Mouse (Mus musculus): ENCODE data around the gene Dnmt1. TPM values are rescaled to one million over a fixed set of nuclear protein-coding genes. Genes with fewer than 3 reads are reported as not detected.

Gene Dnmt1
- total RNA-seq, 2 experiments from 2014 or later: 12.4 to 12.7 TPM

DNA sequence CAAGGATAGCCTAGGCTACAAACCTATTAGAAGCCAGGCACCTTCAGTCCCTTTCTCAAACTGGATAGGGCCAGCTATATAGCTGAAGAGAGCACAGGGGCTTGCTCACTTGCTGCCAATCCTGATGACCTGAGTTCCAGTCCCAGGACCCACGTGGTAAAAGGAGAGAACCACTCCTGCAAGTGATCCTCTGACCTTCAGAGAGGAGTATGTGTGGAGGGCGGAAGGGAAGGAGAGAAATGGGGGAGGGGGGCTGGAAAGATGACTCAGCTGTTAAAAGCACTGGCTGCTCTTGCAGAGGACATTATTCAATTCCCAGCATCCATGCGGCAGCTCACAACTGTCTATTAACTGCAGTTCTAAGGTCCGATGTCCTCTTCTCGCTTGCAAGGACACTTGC lies 19.5 kb upstream of the Dnmt1 start:
- no peak for DNase-seq (ENCODE audit: low spot score)
- intact Hi-C loops (cut with DNase I): loop anchor here (2.0 kb wide), 1 partner anchor 26 kb away; no protein-coding TSS in a partner anchor

DNA sequence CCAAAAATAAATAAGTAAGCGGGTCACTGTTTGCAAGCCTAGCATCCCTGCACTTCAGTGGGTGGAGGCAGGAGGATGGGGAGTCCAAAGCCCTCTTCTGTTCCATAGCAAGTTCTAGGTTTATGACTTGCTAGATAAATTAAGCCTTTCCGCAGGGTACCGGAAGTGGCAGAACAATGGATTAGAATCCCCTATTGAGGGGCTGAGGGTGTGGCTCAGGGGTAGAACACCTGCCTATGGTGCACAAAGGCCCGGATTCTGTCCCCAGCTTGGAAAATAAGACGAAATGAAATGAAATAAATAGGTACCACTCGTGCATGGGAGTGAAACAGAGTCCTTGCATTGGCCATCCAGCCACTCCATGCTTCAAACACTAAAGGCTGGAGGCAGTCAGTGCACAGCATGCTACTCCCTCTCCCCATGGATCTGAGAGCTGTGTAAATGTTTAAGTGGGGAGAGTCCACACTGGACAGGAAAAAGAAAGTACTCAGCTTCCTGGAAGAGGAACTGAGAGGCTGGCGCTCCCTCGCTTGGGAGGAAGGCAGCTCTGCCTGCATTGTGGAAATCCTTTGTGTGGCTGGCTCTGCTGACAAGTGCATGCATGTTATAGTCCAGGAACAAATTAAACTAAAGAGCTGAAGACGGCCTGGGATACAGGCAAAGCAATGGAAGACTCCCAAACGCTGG lies 18.9 kb upstream of the Dnmt1 start:
- intact Hi-C loops (cut with DNase I): loop anchor here (2.0 kb wide), 1 partner anchor 26 kb away; no protein-coding TSS in a partner anchor
- no peak for DNase-seq (ENCODE audit: low spot score)

DNA sequence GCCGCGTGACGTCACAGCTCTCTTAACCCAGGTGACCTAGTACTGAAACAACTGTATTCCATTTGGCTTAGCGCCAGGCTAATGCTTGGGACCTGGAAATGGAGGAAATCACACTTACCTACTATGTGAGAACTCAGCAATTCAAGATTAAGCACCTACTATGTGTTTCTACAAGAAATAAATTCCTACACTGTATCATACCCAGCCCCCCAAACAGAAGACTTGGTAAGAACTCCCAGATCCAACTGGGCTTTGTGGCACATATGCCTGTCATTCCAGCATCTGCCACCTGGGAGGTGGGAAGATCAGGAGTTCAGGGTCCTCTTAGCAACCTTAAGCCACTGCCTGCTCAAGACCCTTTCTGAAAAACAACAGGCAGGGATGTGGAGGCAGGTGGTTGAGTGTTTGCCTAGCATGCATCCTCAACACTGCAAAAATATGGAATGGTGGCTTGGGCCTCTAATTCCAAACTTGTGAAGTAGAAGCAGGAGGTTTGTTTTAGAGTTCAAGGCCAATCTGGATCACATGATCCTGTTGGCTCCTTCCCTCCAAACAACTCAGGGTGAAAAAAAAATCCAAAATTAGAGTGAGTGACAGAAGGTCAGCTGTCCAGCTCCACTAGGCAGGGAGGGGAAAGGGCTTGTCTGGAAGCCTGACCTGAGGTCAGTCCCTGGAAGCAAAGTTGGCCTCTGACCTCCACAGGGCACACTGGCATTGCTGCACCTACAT lies 17.4 kb upstream of the Dnmt1 start:
- intact Hi-C loops (cut with DNase I): loop anchor here (2.0 kb wide), 1 partner anchor 24 kb away; no protein-coding TSS in a partner anchor
- DNase-seq (ENCODE audit: low spot score): no peak

GRCm38 (mm10) chr9:20976216-20976960 lies 16.7 kb upstream of the Dnmt1 start, which contains the start of gene S1pr2:
S1pr2 (minus strand) TSS chr9:20976781.
- DNase-seq (ENCODE audit: low spot score): peak; percentile 87
- intact Hi-C loops (cut with DNase I): loop anchor here (2.0 kb wide), 1 partner anchor 24 kb away; no protein-coding TSS in a partner anchor

GRCm38 (mm10) chr9:20975431-20976215 lies 15.9 kb upstream of the Dnmt1 start:
- intact Hi-C loops (cut with DNase I): loop anchor here (2.0 kb wide), 1 partner anchor 25 kb away; no protein-coding TSS in a partner anchor
- DNase-seq (ENCODE audit: low spot score): peak; percentile 34

DNA sequence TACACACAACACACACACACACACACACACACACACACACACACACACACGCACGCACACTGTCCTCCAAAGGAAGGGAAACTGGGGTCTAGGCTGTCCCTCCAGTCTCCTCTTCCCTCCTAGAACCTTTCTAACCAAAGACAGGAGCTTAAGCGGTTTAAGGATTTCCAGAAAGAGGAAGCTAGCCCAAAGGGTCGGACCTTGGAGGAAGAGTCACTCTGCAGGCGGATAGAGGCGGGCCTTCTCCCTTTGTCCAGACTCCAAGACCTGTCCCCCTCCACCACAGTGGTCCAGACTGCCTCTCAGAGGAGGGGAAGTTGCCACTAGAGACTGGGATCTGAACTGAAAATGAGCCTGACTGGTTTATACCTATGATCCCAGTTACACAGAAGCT lies 14.0 kb upstream of the Dnmt1 start:
- peak; percentile 33 for DNase-seq (ENCODE audit: low spot score)
- intact Hi-C loops (cut with DNase I): no loop called here

DNA sequence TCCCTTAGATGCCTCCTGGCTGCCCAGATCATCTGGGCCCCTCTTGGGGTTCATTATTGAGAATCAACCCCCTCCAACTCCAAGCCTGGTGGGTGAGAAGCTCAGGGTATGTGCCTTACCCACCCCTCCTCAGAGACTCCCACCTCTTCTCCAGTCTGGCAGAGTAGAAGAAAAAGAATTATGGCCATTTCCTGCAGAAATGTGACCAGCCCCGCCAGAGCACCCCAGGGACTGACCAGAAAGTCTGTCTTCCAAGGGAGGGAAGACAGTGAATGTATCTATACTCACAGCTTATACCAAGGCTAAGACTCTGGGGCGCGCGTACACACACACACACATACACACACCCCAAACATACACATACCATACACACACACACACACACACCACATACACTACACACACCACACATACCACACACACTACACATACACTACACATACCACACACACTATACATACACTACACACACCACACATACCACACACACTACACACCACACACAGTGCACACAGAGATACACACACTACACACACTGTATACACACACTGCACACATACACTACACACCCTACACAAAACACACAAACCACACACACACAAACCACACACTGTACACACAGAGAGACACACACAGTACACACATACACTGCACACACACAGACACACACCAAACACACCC lies 13.5 kb upstream of the Dnmt1 start:
- DNase-seq (ENCODE audit: low spot score): no peak

DNA sequence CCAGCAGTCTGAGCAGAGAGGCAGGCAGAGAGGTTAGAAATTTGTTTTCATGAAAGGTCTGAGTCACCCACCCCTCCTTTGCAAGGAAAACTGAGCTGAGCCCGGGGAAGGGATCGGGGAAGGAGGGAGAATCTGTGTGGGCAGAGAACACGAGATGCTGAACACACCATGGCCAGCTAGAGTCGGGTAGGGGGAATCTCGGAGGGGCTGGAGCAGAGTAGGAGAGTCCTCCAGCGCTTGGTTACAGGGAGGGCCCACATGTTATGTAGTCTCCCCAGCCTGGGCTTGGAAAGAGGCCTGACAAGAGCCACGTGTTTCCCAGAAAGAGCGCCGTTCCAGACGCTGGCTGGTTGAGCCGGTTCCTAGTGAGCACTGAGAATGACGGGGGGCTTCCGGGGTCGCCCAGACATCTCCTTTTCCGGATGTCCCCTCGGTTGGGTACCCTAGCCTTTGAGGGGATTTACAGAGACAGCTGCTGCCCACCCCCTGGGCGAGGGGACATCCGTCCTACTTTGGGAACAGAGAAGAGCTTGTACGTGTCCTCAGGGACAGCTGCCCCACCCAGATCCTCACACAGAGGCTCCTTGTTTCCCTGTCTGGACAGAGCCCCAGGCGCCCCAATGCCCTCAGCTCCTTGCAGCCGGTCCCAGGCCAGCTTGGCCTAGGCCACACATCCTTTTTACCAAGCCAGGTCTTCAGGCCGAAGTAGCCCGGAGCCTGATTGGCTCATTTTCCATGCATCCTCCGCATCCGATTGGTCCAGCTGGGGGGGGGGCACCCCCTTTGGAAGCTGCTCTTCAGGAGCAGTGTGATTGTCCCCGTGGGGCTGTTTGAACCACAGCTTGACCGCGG lies 12.7 kb upstream of the Dnmt1 start:
- intact Hi-C loops (cut with DNase I): no loop called here

More for the DNA sequence above, 13.5 kb upstream of the Dnmt1 start:
- intact Hi-C loops (cut with DNase I): no loop called here

GRCm38 (mm10) chr9:20971751-20972140 lies 12.1 kb upstream of the Dnmt1 start:
- peak; percentile 63 for DNase-seq (ENCODE audit: low spot score)
- intact Hi-C loops (cut with DNase I): no loop called here

More for the DNA sequence above, 12.7 kb upstream of the Dnmt1 start:
- DNase-seq (ENCODE audit: low spot score): peak; percentile 65

- intact Hi-C loops (cut with DNase I): no loop called here
- no peak for DNase-seq (ENCODE audit: low spot score)
Observed at GRCm38 (mm10) chr9:20966747-20967146, 7.1 kb upstream of the Dnmt1 start.

GRCm38 (mm10) chr9:20966008-20966407 lies 6.3 kb upstream of the Dnmt1 start:
- intact Hi-C loops (cut with DNase I): no loop called here
- DNase-seq (ENCODE audit: low spot score): no peak

- intact Hi-C loops (cut with DNase I): no loop called here
- DNase-seq (ENCODE audit: low spot score): no peak
Observed at GRCm38 (mm10) chr9:20965606-20966005, 5.9 kb upstream of the Dnmt1 start.

DNA sequence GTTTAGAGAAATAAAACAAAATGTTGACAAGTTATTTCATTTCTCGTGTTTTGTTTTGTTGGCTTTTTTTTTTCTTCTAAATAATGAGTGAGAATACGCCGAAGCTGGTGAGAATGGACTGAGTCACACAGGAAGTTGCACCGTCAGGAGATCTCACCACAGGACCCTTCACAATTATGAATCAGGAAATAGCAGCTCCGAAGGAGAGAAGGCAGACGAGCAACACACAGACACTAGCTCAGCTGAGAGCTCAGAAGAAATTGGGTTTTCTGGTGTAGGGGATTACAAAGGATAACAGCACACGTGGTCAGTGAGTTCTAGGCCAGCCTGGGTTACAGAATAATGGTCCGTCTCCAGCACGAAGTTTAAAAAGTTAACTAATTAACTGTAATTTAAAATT lies 1.9 kb upstream of the Dnmt1 start:
- DNase-seq (ENCODE audit: low spot score): no peak
- intact Hi-C loops (cut with DNase I): no loop called here

GRCm38 (mm10) chr9:20956989-20957388 lies 2.7 kb downstream of the Dnmt1 start:
- DNase-seq (ENCODE audit: low spot score): no peak
- intact Hi-C loops (cut with DNase I): no loop called here

GRCm38 (mm10) chr9:20952520-20953227 lies 7.0 kb downstream of the Dnmt1 start:
- intact Hi-C loops (cut with DNase I): loop anchor here (2.0 to 5.0 kb wide), 2 partner anchors 26 to 50 kb away; partner anchors contain the start of gene Mrpl4
- peak; percentile 91 for DNase-seq (ENCODE audit: low spot score)

DNA sequence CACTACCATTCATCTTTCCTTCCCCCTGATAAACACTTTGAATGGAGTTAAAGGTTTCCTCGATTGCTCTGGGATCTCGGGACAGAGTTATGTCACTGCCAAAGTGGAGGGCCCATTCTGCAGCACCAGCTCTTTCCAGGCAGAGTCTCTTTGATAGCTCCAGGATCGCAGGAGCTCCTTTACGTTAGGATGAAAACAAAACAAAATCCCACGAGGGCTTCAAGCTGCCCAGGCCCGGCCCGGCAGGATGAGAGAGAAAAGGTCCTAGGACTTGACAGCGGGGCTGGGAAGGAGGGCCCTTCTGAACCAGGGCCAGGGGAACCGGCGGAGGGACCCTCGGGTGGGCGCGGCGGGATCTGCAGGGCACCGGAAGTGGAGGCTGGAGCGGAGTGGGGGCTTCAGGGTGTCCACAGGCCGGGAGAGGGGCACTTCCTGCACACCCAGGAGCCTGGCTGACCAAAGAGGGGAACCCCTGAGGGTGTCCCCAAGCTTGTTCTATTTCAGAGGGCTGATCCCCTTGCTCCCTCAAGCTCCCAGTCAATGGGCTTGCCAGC lies 7.6 kb downstream of the Dnmt1 start:
- intact Hi-C loops (cut with DNase I): loop anchor here (2.0 to 5.0 kb wide), 2 partner anchors 27 to 50 kb away; partner anchors contain the start of gene Mrpl4
- DNase-seq (ENCODE audit: low spot score): no peak

GRCm38 (mm10) chr9:20951441-20951840 lies 8.2 kb downstream of the Dnmt1 start:
- intact Hi-C loops (cut with DNase I): loop anchor here (5.0 kb wide), 1 partner anchor 51 kb away; the partner anchor contains the start of gene Mrpl4
- no peak for DNase-seq (ENCODE audit: low spot score)

All from heart, postnatal 25 days (tissue).